Mouse (Mus musculus) B cell, adult 2 months (primary cell): ENCODE data around the gene Cdh13.

ENCODE experiments used
- DNase-seq, 2 experiments: peaks; one replicate each; pipeline ENCODE4 v3.0.0; 2022

Cdh13 gene

DNA sequence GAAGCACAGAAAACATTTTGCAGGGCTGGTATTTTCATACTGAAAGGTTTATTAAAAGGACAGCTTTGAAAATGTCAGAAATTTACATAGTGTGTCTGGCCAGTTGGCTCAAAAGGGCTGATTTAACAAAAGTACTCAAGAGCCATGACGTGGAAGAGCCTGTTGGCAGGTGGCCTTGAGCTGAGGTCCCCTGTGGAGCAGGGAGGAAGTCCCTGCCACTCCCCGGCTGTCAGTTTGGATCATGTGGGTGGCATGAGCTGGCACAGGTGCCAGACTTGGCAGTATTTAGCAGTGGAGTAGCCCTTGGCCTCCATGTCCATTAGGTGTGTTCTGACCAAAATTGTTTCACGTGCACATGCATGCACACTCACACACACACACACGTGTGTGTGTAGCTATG lies 1001.4 kb downstream of the Cdh13 start:
- DNase-seq = no peak

DNA sequence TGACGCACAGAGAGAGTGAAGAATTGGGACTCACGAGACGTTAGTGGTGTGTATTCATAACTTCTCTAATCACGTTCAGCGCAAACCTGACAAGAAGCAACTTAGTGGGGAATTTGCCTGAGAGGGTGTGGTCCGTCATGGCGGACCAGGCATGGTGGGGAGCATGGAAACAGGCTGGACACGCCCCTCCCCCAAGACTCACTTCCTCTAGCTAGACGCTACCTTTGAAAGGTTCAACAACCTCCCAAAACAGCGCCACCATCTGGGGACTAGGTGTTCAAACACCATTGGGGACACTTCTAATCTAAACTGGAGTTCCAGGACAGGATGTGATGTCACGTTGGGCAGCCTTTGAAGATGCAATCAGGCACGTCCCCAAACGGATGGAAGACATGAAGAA lies 1011.9 kb downstream of the Cdh13 start:
- DNase-seq = no peak

DNA sequence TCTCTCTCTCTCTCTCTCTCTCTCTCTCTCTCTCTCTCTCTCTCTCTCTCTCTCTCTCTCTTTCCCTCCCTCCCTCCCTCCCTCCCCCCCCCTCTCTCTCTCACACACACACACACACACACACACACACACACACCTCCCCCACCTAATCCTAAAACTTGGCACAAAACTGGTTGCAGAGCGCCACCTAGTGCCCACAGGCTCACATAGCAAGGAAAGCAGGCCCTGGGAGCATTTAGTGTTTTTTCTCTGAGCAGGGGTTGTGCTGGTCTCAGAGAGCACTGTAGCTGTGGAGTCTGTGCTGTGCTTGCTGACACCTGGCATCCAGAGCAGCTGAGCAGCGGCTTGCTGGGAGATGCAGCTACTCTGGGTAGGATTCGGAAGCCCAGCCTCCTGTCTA lies 1014.2 kb downstream of the Cdh13 start:
- DNase-seq = peak; percentile 43 to 47

GRCm38 (mm10) chr8:119300335-119300734 lies 1016.8 kb downstream of the Cdh13 start:
- no peak for DNase-seq

- DNase-seq = no peak
Observed at GRCm38 (mm10) chr8:119304196-119304595, 1020.7 kb downstream of the Cdh13 start.

DNA sequence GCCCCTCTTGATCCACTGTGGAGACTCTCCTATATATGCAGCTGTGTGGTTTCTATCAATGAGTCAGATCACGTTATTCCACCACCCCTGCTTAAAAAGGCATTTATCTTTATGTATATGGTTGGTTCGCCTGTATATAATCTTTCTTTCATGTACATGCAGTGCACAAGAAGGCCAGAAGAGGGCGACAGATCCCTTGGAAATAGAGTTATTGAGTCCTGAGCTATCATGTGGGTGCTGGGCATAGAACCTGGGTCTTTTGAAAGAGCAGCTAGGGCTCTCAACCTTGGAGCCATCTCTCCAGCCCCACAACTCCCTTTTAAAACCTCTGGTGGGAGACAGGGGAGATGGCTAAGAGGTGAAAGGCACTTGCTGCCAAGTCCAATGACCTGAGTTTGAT lies 1027.9 kb downstream of the Cdh13 start:
- DNase-seq = peak; percentile 63

DNA sequence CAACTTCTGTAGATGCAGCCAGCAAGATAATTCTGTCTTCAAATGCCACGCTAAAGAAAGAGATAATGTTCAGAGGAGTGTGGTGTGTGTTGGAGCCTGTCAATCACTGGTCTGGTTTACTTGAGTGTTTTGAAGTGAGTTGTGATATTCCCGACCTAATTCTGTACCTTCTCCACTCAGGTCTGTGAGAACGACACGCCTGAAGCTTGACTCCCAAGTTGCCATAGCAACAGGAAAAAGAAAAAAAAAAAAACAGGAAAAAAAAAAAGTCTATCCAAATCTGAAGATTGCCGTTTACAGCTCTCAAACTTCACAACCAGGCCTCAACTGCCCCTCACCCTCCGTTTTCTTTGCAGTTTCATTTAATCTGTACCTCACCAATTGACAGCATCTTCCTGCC lies 1039.7 kb downstream of the Cdh13 start:
- DNase-seq = no peak

DNA sequence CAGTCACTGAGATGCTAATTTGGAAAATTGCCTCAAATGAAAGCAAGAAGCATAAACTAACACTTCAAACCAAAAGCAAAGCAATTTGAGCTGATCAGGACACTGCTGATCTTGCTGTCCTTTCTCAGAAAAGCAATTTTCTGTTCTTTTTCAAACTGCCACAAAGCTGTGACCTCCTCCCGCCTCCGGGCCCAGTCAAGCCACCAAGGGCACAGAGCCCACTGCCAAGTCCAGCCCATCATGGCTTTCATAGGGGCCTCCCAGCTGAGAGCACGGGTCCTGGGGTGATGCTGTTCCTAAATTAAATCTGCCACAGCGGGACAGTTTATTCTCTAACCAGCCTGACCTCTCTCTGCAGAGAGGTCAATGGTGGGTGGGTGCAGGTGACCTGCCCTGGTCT lies 1056.0 kb downstream of the Cdh13 start:
- DNase-seq = no peak

DNA sequence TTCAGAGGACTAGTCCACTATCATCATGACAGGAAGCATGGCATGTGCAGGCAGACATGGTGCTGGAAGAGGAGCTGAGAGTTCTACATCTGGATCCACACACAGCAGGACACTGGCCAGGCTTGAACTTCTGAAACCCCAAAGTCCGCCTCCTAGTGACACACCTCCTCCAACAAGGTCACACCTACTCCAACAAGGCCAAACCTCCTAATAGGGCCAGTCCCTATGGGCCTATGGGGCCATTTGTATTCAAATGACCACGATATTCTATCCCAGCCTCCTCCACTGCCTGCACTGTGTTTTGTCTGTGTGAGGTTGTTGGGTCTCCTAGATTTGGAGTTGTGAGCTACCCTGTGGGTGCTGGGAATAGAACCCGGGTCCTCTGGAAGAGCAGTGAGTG lies 1060.1 kb downstream of the Cdh13 start:
- DNase-seq = no peak

GRCm38 (mm10) chr8:119344190-119344856 lies 1060.8 kb downstream of the Cdh13 start, which contains the start of gene Hsbp1:
TSS of gene Hsbp1 (plus strand) at chr8:119344488.
- DNase-seq = peak; percentile 97 to 98

DNA sequence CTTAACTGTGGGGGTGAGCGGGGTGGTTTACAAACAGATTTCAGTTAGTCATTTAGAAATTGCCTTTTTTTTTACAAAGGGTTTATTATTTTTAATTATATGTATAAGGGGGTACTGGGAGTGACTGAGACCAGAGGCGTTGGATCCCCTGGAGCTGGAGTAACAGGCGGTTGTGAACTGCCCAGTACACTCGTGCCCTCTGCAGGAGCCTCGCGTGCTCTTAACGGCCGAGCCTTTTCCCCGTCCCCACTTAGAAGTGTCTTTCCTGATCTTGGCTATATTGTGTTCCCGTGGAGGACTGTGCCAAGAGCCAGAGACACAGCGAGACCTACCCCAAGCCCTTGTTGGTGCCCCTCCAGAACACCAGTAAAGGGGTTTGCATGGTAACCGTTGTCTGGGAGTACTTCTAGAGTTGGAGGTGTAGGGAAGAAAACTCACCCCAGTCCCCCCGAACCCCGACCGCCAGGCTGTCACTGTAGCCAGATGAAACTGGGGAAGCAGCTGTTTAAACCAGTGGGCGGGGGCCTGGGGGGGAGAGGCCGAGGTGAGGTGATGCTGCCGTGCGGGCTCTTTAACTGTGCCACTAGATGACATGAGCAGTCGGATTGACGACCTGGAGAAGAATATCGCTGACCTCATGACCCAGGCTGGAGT lies 1061.6 kb downstream of the Cdh13 start:
- no peak for DNase-seq

DNA sequence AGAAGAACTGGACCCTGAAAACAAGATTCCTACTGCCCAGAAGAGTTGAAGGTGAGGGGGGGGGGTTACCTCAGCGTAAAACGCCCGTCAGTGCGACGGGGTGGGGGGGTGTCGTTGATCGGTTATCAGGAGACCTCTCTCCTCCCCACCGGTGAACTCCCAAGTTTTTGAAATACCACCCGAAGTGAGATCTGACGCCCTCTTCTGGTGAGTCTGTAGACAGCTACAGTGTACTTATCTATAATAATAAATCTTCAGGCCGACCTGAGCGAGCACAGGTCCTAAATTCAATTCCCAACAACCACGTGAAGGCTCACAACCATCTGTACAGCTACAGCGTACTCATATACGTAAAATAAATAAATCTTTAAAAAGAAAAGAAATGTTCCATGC lies 1062.1 kb downstream of the Cdh13 start:
- DNase-seq = peak; percentile 12 to 24

DNA sequence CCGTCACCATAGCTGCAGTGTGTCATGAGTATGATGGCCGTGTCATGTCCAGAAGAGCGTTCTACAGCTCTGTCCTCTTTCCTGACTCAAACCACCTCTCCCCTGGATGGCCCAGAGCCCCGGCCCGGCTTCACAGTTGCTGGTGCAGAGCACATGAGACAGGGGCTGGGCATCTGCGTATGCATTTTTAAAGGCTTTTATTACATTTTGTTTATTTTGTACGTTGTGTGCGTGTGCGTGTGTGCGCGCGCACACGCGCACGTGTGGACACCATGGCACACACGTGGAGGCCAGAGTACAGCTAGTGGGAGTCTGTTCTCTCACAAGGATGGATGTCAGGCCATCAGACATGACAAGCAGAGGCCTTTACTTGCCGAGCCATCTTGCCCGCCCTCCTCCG lies 1068.1 kb downstream of the Cdh13 start:
- DNase-seq = no peak

GRCm38 (mm10) chr8:119352977-119353658 lies 1069.6 kb downstream of the Cdh13 start:
- no peak for DNase-seq

DNA sequence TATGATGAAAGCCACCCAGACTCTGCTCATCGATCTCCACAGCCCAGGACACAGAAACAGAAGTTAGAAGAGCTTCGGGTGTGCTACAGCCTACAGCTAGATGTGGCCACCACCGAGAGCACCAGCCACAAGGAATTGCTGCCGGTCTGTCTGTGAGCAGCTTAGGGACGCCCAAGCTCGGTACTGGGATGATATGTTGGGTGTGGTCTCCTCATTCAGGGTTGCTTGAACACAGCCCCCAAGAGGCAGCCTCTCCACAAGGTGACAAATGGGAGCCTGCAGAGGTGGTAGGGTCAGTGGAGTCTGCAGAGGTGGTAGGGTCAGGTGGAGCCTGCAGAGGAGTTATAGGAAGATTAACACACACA lies 1070.1 kb downstream of the Cdh13 start:
- DNase-seq = no peak

DNA sequence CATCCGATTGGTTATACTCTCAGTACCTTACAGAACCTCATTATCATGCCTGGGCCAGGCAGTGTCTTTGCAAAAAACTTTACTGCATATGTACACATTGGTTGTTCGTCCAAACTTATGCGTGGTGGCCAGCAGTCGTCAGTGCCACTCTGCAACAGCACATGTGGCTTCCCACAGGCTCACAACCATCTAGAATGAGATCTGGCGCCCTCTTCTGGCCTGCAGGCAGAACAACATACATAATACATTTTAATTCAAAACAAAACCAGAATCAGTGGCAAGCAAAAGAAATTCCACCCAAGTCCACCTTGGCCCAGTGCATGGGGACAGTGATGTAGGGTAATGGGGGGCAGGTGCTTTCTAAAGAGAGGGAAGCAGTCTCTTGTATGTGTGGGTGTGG lies 1073.1 kb downstream of the Cdh13 start:
- DNase-seq = peak; percentile 24 to 39

DNA sequence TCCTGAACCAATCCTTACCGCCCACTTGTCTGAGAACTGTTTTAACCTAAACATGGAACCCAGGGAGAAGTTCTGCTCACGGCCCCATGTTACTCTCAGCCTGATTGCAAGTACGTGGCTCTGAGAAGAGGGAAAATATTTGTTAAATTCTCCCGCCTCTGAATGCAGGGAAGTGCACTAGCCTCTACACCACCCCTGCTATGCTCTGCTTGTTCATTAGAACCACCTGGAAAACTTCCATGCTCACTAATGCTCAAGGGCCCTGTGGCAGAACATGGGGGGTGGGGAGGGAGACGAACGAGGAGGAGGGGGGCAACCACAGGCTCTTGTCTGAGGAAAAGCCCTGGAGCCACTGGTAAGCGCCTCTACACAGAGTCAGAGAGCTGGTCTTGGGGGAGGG lies 1074.6 kb downstream of the Cdh13 start:
- no peak for DNase-seq

DNA sequence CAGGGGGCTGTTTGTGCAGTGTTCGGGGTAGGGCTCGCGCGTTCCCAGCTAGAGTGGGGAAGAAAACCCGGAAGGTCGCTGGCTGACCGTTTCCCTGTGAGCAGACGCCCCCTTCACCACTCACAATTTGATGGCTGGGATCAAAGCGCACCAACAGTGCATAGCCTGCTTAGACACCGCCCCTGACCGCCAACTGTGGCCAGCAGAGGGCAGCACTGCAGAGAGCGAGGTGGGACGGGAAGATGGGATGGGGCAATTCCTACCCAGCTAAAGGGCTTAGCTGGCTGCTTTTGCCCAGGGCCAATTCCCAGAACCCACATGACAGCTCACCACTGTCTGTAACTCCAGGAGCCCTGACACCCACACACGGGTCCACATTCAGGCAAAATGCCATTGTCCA lies 1075.3 kb downstream of the Cdh13 start:
- DNase-seq = peak; percentile 68 to 69

GRCm38 (mm10) chr8:119360686-119361295 lies 1077.3 kb downstream of the Cdh13 start:
- DNase-seq = no peak
